Mouse (Mus musculus) bone marrow, adult 2 months (tissue): ENCODE data around the gene Mcm10. TPM values are rescaled to one million over a fixed set of nuclear protein-coding genes. Genes with fewer than 3 reads are reported as not detected.

Source experiments
- H3K27ac ChIP-seq: fragments of 200-500 bp; 2 replicates; pipeline ENCODE4 v1.5.1; 2012; ENCODE audit warnings: low read depth, mild to moderate bottlenecking, control low read depth, inconsistent platforms, low read length; ENCODE audit not compliant: control insufficient read depth, poor library complexity, insufficient read depth
- H3K4me1 ChIP-seq: fragments of 200-500 bp; 2 replicates; pipeline ENCODE4 v1.6.1; 2011; ENCODE audit warnings: low read length; ENCODE audit not compliant: control insufficient read depth, insufficient read depth
- H3K4me3 ChIP-seq: fragments of 200-500 bp; replicated peaks from 2 replicates; pipeline ENCODE3; 2011; ENCODE audit warnings: mild to moderate bottlenecking, low read depth, low read length, control low read depth; ENCODE audit not compliant: control insufficient read depth
- CTCF ChIP-seq: fragments of 200-500 bp; IDR thresholded peaks from 2 replicates; pipeline ENCODE4 v1.5.1; 2011; ENCODE audit warnings: low read length, control low read depth; ENCODE audit not compliant: control insufficient read depth, insufficient read depth
- POLR2A ChIP-seq: fragments of 200-500 bp; IDR thresholded peaks from 2 replicates; pipeline ENCODE4 v1.6.1; 2011; ENCODE audit warnings: low read depth, mild to moderate bottlenecking, control low read depth, low read length, borderline replicate concordance; ENCODE audit not compliant: control insufficient read depth
- WGBS: fragments of 180-500 bp; shearing (Covaris S2); methylation state at CpG from one replicate; pipeline ENCODE4 v1.1.7; 2018; 5-methylcytosine and 5-hydroxymethylcytosine counted together
- polyA plus RNA-seq: library from polyadenylated mRNA; stranded (reverse); fragments of >200 nt; gene quantifications from 2 replicates; pipeline ENCODE4 v1.2.4, GENCODE M21; 2011; ENCODE audit warnings: low replicate concordance; ENCODE audit not compliant: missing spikeins, insufficient read depth, insufficient read length

Gene Mcm10
- polyA plus RNA-seq, 1 experiment, result 92.2 TPM

DNA sequence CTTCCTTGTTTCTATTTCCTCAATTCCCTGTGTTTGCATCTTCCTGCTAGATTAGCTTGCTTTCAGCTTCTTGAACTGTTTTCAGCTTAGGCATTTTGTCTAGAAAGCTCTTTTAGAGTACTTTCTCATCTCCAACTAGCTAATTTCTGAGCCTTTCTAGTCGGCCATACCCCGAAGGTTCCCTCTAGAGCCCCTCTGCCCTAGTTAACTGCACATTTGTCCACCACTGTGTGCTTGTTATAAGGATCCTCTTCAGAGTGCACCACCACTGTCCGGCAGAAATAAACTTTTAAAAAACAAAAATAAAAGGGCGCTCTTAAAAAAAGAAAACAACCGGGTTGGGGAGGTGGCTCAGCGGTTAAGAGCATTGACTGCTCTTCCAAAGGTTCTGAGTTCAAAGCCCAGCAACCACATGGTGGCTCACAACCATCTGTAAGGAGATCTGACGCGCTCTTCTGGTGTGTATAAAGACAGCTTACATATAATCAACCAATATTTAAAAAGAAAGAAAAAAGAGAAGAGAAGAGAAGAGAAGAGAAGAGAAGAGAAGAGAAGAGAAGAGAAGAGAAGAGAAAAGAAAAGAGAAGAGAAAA is 597 bp downstream of the Mcm10 start:
- 5% methylated on average over 8 of the region's 8 CpGs for WGBS
- H3K4me3 ChIP-seq, result peak overlapping the region; percentile 84
- no peak for TF ChIP-seq POLR2A
- TF ChIP-seq CTCF, result no peak
- no peak overlapping the region for H3K27ac ChIP-seq
- H3K4me1 ChIP-seq, result no peaks in the 10 kb centered on the region; the same call in 1 of the 2 replicates

DNA sequence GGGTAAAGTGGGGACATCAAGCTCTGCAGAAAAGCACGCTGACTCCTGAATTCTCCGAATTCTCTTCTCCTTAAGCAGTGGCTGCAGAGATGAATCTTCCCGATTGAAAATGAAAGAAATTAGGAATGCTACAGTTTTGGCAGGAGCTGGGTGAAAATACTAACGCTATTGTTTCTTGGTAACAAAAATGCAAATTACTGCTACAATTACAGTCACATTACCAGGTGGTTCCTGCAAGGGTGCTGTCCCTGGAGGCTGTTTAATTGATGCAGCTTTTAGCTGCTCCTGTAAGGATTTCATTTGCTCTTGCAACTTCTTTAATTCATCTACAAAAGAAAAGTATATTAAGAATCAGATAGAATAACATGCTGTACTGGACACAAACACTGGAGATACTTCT is 5.5 kb downstream of the Mcm10 start:
- 93% methylated on average over 4 of the region's 4 CpGs for WGBS
- Histone ChIP-seq H3K4me3 (no peak overlapping the region), H3K27ac (no peak overlapping the region), H3K4me1 (no peaks in the 10 kb centered on the region)
- TF ChIP-seq POLR2A (no peak), CTCF (no peak)

DNA sequence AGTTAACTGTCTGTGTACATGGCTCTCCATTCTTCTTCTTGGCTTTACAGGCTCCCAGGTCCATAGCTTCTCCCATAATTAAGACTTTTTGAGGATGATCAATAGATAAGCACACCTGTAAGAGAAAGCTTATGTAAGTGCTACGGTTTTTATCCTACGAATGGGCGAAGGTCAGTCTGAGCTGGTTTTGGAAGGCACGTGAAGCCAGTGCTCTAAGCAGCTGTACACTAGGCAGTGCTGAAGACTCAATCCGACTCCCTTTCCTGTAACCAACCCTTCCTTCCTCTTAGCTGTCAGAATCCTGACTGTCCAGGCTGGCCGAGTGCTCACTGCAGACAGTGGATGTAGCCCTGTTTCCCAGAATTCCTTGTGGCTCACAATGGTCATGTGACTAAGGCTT is 11.3 kb downstream of the Mcm10 start:
- H3K4me3 ChIP-seq, result no peak overlapping the region
- no peak overlapping the region for H3K27ac ChIP-seq
- WGBS, result 88% methylated on average over 6 of the region's 6 CpGs
- H3K4me1 ChIP-seq, result no peaks in the 10 kb centered on the region
- TF ChIP-seq POLR2A, result no peak
- TF ChIP-seq CTCF, result no peak

DNA sequence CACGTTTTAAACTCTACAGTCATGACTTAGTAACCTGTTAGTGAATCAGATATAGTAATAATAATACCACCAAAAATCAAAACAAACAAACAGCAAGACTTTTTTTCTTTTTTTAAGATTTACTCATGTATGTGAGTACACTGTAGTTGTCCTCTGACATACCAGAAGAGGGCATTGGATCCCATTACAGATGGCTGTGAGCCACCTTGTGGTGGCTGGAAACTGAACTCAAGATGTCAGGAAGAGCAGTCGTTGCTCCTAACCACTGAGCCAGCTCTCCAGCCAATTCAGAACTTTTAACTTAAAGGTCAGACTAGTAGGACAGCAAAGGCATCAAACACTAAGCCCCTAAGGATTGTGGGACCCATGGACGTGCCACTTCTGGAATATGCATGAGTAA is 13.7 kb downstream of the Mcm10 start:
- WGBS, result 67% methylated on average over 3 of the region's 3 CpGs
- Histone ChIP-seq H3K4me3 (no peak overlapping the region), H3K27ac (no peak overlapping the region), H3K4me1 (no peaks in the 10 kb centered on the region)
- TF ChIP-seq POLR2A (no peak), CTCF (peak; percentile 8; the same call in 1 of the 2 replicates)

DNA sequence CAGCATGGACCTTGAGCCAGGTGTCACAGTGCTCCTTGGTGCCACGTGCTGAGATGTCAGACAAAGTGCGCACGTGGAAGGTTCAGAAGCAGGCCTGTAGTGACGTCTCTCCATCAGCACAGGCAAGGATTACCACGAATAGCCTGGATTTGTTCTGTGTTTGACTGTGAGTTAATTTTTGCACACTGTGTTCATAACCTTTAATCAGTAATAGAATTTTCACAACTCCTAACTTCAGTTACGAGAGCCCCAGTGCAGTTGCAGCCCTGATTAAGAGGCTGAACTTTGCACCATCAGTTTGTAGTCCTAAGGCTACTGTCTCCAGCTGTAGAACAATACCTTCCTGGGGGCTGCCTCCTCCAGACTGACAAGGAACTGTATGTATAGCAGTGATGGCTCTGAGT is 16.2 kb downstream of the Mcm10 start:
- Histone ChIP-seq H3K4me1 (no peaks in the 10 kb centered on the region), H3K4me3 (no peak overlapping the region), H3K27ac (no peak overlapping the region)
- 87% methylated on average over 6 of the region's 6 CpGs for WGBS
- no peak for TF ChIP-seq POLR2A
- no peak for TF ChIP-seq CTCF

DNA sequence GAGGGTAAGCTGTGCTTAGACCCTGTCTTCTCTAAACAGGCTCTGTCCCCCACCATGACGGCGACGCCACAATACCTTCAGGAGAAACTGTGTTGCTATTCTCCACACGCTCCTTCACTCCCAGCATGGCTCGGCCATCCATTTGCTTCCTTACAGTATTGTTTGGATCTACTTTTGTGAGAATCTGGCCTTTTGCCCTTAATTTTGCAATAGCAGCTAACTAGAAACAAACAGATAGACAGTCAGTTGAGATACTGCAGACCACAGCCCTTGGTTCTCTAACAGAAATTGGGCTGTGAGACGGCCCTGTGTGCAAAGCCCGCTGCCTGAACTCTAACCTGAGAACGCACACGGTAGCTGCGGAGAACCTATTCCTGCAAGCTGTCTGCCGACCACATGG is 16.9 kb downstream of the Mcm10 start:
- Histone ChIP-seq H3K4me1 (no peaks in the 10 kb centered on the region), H3K4me3 (no peak overlapping the region), H3K27ac (no peak overlapping the region)
- WGBS, result 89% methylated on average over 11 of the region's 11 CpGs
- TF ChIP-seq POLR2A, result no peak
- no peak for TF ChIP-seq CTCF

DNA sequence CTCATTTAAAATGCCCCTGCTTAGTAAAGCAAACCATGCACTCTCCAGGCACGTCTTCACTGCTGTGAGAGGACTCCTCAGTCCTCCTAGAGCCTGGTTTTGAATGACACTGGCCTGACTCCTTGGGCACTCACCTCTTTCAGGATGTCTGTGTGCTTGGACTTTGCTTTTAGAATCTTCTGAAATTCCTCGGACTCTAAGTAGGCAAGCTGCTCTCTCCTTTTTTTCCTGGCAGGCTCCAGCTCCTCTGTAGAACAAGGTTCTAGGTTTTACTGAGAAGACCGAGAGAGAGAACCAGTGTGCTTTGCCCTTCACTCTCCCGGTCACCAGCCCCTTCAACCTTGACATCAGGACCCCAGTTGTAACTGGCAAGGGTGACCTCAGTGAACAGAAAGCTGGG is 18.2 kb downstream of the Mcm10 start:
- Histone ChIP-seq H3K4me1 (no peaks in the 10 kb centered on the region), H3K4me3 (no peak overlapping the region), H3K27ac (no peak overlapping the region)
- no peak for TF ChIP-seq POLR2A
- no peak for TF ChIP-seq CTCF
- WGBS, result 89% methylated on average over 4 of the region's 4 CpGs

DNA sequence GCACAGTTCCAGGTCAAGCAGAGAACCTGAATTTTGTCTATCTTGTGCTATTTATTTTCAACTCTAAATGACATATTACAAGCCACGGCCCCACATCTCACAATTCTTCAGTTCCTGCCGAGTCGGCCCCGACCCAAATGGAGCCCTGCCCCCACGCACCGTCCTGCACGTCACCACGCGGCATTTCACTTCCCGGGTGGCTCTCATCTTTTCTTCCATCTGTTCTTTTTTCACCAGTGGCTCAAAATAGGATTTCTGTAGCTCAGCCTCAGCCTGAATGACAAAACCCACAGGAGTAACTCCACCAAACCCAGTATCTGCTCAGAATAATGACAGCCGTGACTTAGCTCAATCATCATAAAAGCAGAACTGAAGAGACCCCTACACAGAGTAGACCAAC is 19.0 kb downstream of the Mcm10 start:
- 95% methylated on average over 11 of the region's 11 CpGs for WGBS
- Histone ChIP-seq H3K4me1 (no peaks in the 10 kb centered on the region), H3K27ac (no peak overlapping the region), H3K4me3 (no peak overlapping the region)
- TF ChIP-seq POLR2A (no peak), CTCF (no peak)

DNA sequence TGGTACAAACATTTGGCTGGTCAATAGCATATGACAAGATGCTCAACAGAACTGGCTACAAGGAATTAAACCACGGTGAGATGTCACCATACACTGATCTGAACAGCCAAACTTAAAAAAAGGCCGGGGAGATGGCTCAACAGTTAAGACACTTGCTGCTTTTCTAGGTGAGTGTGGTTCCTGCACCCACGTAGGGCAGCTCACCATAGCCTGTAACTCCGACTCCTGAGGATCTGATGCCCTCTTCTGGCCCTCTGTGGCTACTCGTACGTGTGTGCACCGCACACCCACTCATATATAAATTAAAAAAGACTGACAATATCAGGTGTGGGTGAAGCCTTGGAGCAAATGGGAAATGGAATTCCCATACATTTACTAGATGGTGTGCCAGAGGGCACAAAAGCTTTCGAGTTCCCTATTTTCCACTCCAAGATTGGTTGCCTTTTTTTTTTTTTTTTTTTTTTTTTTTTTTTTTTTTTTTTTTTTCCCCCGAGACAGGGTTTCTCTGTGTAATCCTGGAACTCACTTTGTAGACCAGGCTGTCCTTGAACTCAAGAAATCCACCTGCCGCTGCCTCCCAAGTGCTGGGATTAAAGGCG is 23.7 kb downstream of the Mcm10 start:
- WGBS, result 69% methylated on average over 11 of the region's 11 CpGs
- H3K4me1 ChIP-seq, result no peaks in the 10 kb centered on the region
- no peak overlapping the region for H3K27ac ChIP-seq
- no peak overlapping the region for H3K4me3 ChIP-seq
- TF ChIP-seq CTCF (peak; percentile 53; the same call in 1 of the 2 replicates), POLR2A (no peak)
